Mouse (Mus musculus) heart, embryonic 14.5 days (tissue): ENCODE measurements around the gene Abhd13. TPM values are rescaled to one million over a fixed set of nuclear protein-coding genes. Genes with fewer than 3 reads are reported as not detected.

Source experiments
- ATAC-seq: fragments of 200-750 bp; cut with Nextera tagmentation; 2 replicates; pipeline ENCODE4 v1.8.0; 2017; ENCODE audit warnings: low read depth, moderate TSS enrichment; ENCODE audit not compliant: insufficient number of reproducible peaks, insufficient read depth, low FRiP score
- H3K27ac ChIP-seq, 2 experiments: fragments of 200-500 bp in 1 of 2; fragments of 300-500 bp in 1 of 2; sonication (generic) in 1 of 2; replicated peaks in 1 of 2; 2 replicates each; pipeline ENCODE4 v1.5.1; 2012 to 2014; ENCODE audit warnings: low read depth in 2 of 2, low read length in 2 of 2, control low read depth in 1 of 2, mild to moderate bottlenecking in 1 of 2, mixed read lengths in 1 of 2; ENCODE audit not compliant: control insufficient read depth in 1 of 2, insufficient read depth in 1 of 2
- H3K27me3 ChIP-seq: fragments of 300-500 bp; sonication (generic); 2 replicates; pipeline ENCODE4 v1.6.1; 2014; ENCODE audit warnings: mild to moderate bottlenecking, low read length, control low read depth; ENCODE audit not compliant: control insufficient read depth, insufficient read depth
- H3K36me3 ChIP-seq: fragments of 300-500 bp; sonication (generic); 2 replicates; pipeline ENCODE4 v1.6.1; 2014; ENCODE audit warnings: mild to moderate bottlenecking, control low read depth, low read length, mixed read lengths; ENCODE audit not compliant: control insufficient read depth, insufficient read depth
- H3K4me1 ChIP-seq, 2 experiments: fragments of 200-500 bp in 1 of 2; fragments of 300-500 bp in 1 of 2; sonication (generic) in 1 of 2; 2 replicates each; pipeline ENCODE4 v1.6.1; 2012 to 2014; ENCODE audit warnings: low read length in 2 of 2, control low read depth in 1 of 2, mixed read lengths in 1 of 2; ENCODE audit not compliant: control insufficient read depth in 2 of 2, insufficient read depth in 2 of 2
- H3K4me2 ChIP-seq: fragments of 300-500 bp; sonication (generic); 2 replicates; pipeline ENCODE4 v1.6.1; 2014; ENCODE audit warnings: mild to moderate bottlenecking, low read length
- H3K4me3 ChIP-seq, 2 experiments: fragments of 200-500 bp in 1 of 2; fragments of 300-500 bp in 1 of 2; sonication (generic) in 1 of 2; 2 replicates each; pipeline ENCODE4 v1.5.1; 2012 to 2014; ENCODE audit warnings: low read length in 2 of 2, mild to moderate bottlenecking in 2 of 2, control low read depth in 1 of 2, low read depth in 1 of 2, moderate library complexity in 1 of 2; ENCODE audit not compliant: control insufficient read depth in 1 of 2, insufficient read depth in 1 of 2
- H3K9ac ChIP-seq: fragments of 300-500 bp; sonication (generic); 2 replicates; pipeline ENCODE4 v1.6.1; 2014; ENCODE audit warnings: mild to moderate bottlenecking, low read length
- H3K9me3 ChIP-seq: fragments of 300-500 bp; sonication (generic); 2 replicates; pipeline ENCODE4 v1.6.1; 2016; ENCODE audit warnings: low read length, control low read depth; ENCODE audit not compliant: control insufficient read depth
- WGBS: fragments of 180-500 bp; shearing (Covaris S2); extraction: QIAGEN DNeasy Blood & Tissue Kit; methylation state at CpG from one replicate; pipeline ENCODE4 v1.1.7; 2014; 5-methylcytosine and 5-hydroxymethylcytosine counted together
- polyA plus RNA-seq: library from polyadenylated mRNA; unstranded; fragments of >200 nt; fragmentation: Nextera tagmentation; extraction: Ambion mirVana; gene quantifications from 2 replicates; pipeline ENCODE4 v1.2.1, GENCODE M21; 2014

The Abhd13 gene
- polyA plus RNA-seq, 1 experiment from 2014 or later: 17.6 TPM

- Histone ChIP-seq H3K4me1 (no peaks in the 10 kb centered on the region), H3K9me3 (no peaks in the 10 kb centered on the region), H3K27ac (no peak overlapping the region), H3K9ac (no peak overlapping the region), H3K4me2 (no peak overlapping the region), H3K4me3 (no peak overlapping the region), H3K27me3 (no peaks in the 10 kb centered on the region), H3K36me3 (no peaks in the 10 kb centered on the region)
- 69% methylated on average over 8 of the region's 8 CpGs for WGBS
- ATAC-seq: no peak
Observed at GRCm38 (mm10) chr8:10030320-10031060, 53.0 kb downstream of the Abhd13 start.

GRCm38 (mm10) chr8:10031177-10031576 lies 53.7 kb downstream of the Abhd13 start:
- Histone ChIP-seq H3K36me3 (no peaks in the 10 kb centered on the region), H3K9ac (no peak overlapping the region), H3K4me1 (no peaks in the 10 kb centered on the region), H3K9me3 (no peaks in the 10 kb centered on the region), H3K27me3 (no peaks in the 10 kb centered on the region), H3K27ac (no peak overlapping the region), H3K4me3 (no peak overlapping the region), H3K4me2 (no peak overlapping the region)
- WGBS: 73% methylated on average over 9 of the region's 9 CpGs
- no peak for ATAC-seq

- H3K4me1 ChIP-seq: peaks cover 0 to 6% of the 10 kb centered on the region in 2 experiments; a peak in 2 of 4 replicates
- H3K4me2 ChIP-seq: no peak overlapping the region
- H3K27ac ChIP-seq: peak overlapping the region; percentile 24 to 33; a peak in 1 of 4 replicates
- H3K27me3 ChIP-seq: no peaks in the 10 kb centered on the region; the same call in 1 of the 2 replicates
- WGBS: 10% methylated on average over 3 of the region's 3 CpGs
- no peaks in the 10 kb centered on the region for H3K9me3 ChIP-seq
- no peak overlapping the region for H3K9ac ChIP-seq
- no peak overlapping the region for H3K4me3 ChIP-seq
- ATAC-seq: no peak
- no peaks in the 10 kb centered on the region for H3K36me3 ChIP-seq
Observed at GRCm38 (mm10) chr8:10040866-10041265, 63.4 kb downstream of the Abhd13 start.

Other genes with a start within 250 kb of the Abhd13 start
- 0.09 and 0.16 TPM in 2 replicates for gene Fam155a, start 206.5 kb upstream of the Abhd13 start, polyA plus RNA-seq
- not detected in 2 replicates for gene Gm10217, start 113.5 kb upstream of the Abhd13 start, polyA plus RNA-seq
- 4.2 and 5.3 TPM in 2 replicates for gene Lig4, start within 50 bp of the Abhd13 start, polyA plus RNA-seq
- 0.24 and 1.0 TPM in 2 replicates for gene Tnfsf13b, start 28.8 kb downstream of the Abhd13 start, polyA plus RNA-seq
- gene Myo16, start 176.2 kb downstream of the Abhd13 start, polyA plus RNA-seq: 0.34 and 0.53 TPM in 2 replicates